Mouse (Mus musculus): ENCODE measurements around the gene Tmod3. TPM values are rescaled to one million over a fixed set of nuclear protein-coding genes. Genes with fewer than 3 reads are reported as not detected.
A peak's percentile ranks its signal among the peaks of the same experiment; 100 is the strongest.

The Tmod3 gene
- total and polyA plus RNA-seq, 2 experiments = 4.8 to 20.8 TPM

DNA sequence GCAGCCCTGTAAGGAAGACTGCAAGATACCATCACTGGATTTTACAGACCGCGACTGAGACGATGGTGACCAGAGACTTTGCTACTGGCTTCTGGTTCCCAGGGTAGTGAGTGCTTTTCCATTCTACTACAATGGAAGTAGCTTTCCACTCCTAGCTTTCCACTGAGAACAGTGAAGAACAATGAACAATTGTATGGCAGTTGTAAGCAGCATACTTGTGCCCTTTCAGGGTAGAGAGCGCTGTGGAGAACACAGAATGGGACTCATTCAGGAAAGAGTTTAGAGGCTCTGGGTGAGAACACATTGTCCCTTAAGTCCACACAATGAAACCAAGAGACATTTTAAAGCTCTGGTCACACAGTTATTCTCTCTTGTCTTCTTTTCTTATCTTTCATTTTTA is 38.1 kb upstream of the Tmod3 start:
- Histone ChIP-seq H3K27me3 (ENCODE audit: control insufficient read depth, insufficient read depth, low read length) (no peaks in the 10 kb centered on the region), H3K4me1 (ENCODE audit: control insufficient read depth, insufficient read depth, low read length) (no peaks in the 10 kb centered on the region), H3K9ac (ENCODE audit: low read depth, low read length) (no peak overlapping the region), H3K4me3 (ENCODE audit: insufficient read depth, low read depth, low read length) (no peak overlapping the region), H3K36me3 (ENCODE audit: control insufficient read depth, insufficient read depth, low read length) (no peaks in the 10 kb centered on the region), H3K79me2 (ENCODE audit: control insufficient read depth, insufficient read depth, low read length) (no peaks in the 10 kb centered on the region), H3K27ac (replicated peaks; ENCODE audit: insufficient read depth, low read depth, low read length) (no peak overlapping the region)
- no peak for DNase-seq (ENCODE audit: extremely low read depth, low read depth, low spot score)
- TF ChIP-seq CTCF (IDR thresholded peaks at IDR 0.05; ENCODE audit: low read depth, low read length) = no peak
- no peak for TF ChIP-seq POLR2A (IDR thresholded peaks at IDR 0.05; ENCODE audit: extremely low read depth, insufficient read depth, low read length)
- WGBS = 88% methylated on average over 4 of the region's 4 CpGs

DNA sequence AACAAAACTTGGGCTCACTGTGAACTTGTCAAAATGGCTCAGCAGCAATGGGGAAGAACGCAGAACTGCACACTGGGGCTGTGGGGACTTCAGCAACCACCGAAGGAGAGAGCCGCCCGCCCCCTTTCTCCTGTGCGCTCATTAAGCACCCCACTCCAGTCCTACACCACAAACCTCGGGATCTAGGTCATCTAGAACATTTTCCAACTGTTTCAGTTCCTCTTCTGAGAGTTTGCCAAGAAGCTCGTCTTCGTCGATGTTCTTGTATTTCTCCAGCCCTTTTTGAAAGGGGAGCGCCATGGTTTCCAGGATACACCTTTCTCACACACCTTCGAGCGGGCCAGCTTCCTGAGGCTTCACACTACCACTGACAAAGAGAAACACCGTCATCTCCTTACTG is 37.6 kb upstream of the Tmod3 start:
- TF ChIP-seq CTCF (IDR thresholded peaks at IDR 0.05; ENCODE audit: low read depth, low read length) (no peak), POLR2A (IDR thresholded peaks at IDR 0.05; ENCODE audit: extremely low read depth, insufficient read depth, low read length) (no peak)
- DNase-seq (ENCODE audit: extremely low read depth, low read depth, low spot score) = no peak
- H3K4me1 ChIP-seq (ENCODE audit: control insufficient read depth, insufficient read depth, low read length) = no peaks in the 10 kb centered on the region
- H3K9ac ChIP-seq (ENCODE audit: low read depth, low read length) = no peak overlapping the region
- H3K36me3 ChIP-seq (ENCODE audit: control insufficient read depth, insufficient read depth, low read length) = no peaks in the 10 kb centered on the region
- H3K79me2 ChIP-seq (ENCODE audit: control insufficient read depth, insufficient read depth, low read length) = no peaks in the 10 kb centered on the region
- 81% methylated on average over 13 of the region's 13 CpGs for WGBS
- H3K27me3 ChIP-seq (ENCODE audit: control insufficient read depth, insufficient read depth, low read length) = no peaks in the 10 kb centered on the region
- H3K4me3 ChIP-seq (ENCODE audit: insufficient read depth, low read depth, low read length) = no peak overlapping the region
- H3K27ac ChIP-seq (replicated peaks; ENCODE audit: insufficient read depth, low read depth, low read length) = no peak overlapping the region

DNA sequence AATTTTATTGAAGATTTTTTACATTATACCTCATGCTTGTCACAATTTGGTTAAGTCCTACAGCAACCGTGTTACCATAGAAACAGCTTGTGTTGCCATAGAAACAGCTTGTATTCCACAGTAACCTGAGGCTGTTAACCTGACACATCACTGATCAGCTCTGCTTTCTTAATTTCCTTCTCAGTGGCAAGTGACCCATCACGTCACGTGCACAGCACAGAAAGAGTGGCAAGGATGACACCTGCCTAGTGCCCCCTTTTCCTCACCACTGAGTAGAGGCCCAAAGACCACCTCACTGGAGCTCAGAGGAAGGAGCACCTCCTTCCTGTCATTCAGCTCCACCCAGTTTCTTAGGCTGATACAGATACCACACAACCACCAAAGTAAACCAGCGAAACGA is 34.0 kb upstream of the Tmod3 start:
- Histone ChIP-seq H3K27ac (replicated peaks; ENCODE audit: insufficient read depth, low read depth, low read length) (no peak overlapping the region), H3K9ac (ENCODE audit: low read depth, low read length) (no peak overlapping the region), H3K4me3 (ENCODE audit: insufficient read depth, low read depth, low read length) (no peak overlapping the region), H3K27me3 (ENCODE audit: control insufficient read depth, insufficient read depth, low read length) (no peaks in the 10 kb centered on the region), H3K79me2 (ENCODE audit: control insufficient read depth, insufficient read depth, low read length) (no peaks in the 10 kb centered on the region), H3K4me1 (ENCODE audit: control insufficient read depth, insufficient read depth, low read length) (no peaks in the 10 kb centered on the region), H3K36me3 (ENCODE audit: control insufficient read depth, insufficient read depth, low read length) (no peaks in the 10 kb centered on the region)
- WGBS = 88% methylated on average over 5 of the region's 5 CpGs
- TF ChIP-seq POLR2A (IDR thresholded peaks at IDR 0.05; ENCODE audit: extremely low read depth, insufficient read depth, low read length) = no peak
- TF ChIP-seq CTCF (IDR thresholded peaks at IDR 0.05; ENCODE audit: low read depth, low read length) = no peak
- DNase-seq (ENCODE audit: extremely low read depth, low read depth, low spot score) = no peak

DNA sequence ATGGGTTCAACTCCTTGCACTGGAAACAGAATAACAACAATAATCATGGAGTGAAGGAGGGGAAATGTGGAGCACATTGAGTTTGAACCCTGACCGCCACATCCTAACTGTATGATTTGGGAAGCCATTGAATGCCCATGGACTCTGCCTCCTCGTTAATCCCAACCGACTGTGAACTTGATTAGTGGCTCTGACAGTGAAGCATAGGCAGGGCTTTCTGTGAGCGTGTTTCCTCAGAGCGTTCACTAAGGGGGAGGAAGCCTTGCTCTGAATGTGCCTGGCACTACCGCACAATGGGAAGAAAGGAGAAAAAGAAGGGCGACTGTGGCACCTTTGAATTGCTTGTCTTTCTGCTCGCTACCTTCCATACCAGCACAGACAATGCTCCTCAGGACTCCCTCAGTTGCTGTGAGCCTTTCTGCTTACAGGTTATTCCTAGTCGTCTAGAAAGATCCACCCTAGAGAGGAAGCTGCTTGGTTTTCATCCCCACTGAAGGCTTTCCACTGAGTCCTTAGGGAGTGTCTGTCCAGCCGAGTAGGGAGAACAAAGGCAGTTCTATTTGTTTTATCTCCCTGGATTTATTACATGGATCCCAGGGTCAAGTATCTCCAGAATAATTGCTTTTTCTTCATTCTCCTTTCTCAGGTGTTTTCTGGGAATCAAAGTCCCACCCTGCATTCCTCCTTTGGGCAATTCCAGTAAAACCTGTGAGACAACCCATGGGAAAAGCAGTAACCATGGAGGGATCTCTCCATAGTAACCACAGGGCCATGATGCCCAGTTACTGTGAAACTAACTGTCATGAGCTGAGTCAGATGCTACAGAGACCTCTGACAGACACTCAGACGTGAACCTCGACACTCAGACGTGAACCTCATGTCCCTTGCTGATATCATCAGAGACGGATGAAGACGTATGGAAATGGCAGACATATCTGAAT is 30.7 kb upstream of the Tmod3 start:
- TF ChIP-seq POLR2A (IDR thresholded peaks at IDR 0.05; ENCODE audit: extremely low read depth, insufficient read depth, low read length) (no peak), CTCF (IDR thresholded peaks at IDR 0.05; ENCODE audit: low read depth, low read length) (no peak)
- Histone ChIP-seq H3K27ac (replicated peaks; ENCODE audit: insufficient read depth, low read depth, low read length) (no peak overlapping the region), H3K79me2 (ENCODE audit: control insufficient read depth, insufficient read depth, low read length) (no peaks in the 10 kb centered on the region), H3K4me1 (ENCODE audit: control insufficient read depth, insufficient read depth, low read length) (no peaks in the 10 kb centered on the region), H3K27me3 (ENCODE audit: control insufficient read depth, insufficient read depth, low read length) (no peaks in the 10 kb centered on the region), H3K36me3 (ENCODE audit: control insufficient read depth, insufficient read depth, low read length) (no peaks in the 10 kb centered on the region), H3K9ac (ENCODE audit: low read depth, low read length) (no peak overlapping the region), H3K4me3 (ENCODE audit: insufficient read depth, low read depth, low read length) (no peak overlapping the region)
- WGBS = 86% methylated on average over 15 of the region's 15 CpGs
- no peak for DNase-seq (ENCODE audit: extremely low read depth, low read depth, low spot score)

DNA sequence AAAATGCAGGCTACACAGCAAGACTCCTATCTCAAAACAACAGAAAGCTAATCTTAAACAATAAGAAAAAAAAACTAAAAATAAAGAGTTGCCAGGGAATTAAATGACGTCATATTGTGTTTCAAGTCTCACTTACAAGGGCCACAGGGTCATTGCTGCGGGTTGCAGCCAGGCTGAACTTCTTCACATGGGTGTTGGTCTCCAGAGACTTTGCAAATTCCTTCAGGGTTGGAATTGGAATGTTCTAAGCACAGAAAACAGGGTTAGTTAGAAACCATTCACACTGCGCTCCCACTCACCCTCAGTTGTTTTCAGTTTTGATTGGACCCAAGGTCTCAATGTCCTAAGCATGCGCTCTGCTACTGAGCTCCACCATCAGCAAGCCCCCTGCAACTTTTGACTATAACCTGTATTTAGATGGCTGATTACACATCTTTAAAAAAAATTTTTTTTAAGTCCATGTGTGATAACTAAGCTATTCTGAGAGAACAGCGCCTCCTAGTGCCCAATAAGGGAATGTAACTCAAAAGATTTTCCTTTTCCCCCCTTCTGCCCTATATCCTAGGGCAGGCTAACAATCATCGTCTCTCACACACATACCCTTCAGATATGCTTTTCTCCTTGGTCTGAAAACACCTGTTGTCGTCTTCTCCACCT is 22.4 kb upstream of the Tmod3 start:
- peak; percentile 29 for DNase-seq (ENCODE audit: extremely low read depth, low read depth, low spot score)

More for the DNA sequence above, 22.4 kb upstream of the Tmod3 start:
- no peak overlapping the region for H3K4me3 ChIP-seq (ENCODE audit: insufficient read depth, low read depth, low read length)
- no peaks in the 10 kb centered on the region for H3K4me1 ChIP-seq (ENCODE audit: control insufficient read depth, insufficient read depth, low read length)
- no peak overlapping the region for H3K27ac ChIP-seq (replicated peaks; ENCODE audit: insufficient read depth, low read depth, low read length)
- no peak overlapping the region for H3K9ac ChIP-seq (ENCODE audit: low read depth, low read length)
- no peaks in the 10 kb centered on the region for H3K36me3 ChIP-seq (ENCODE audit: control insufficient read depth, insufficient read depth, low read length)
- no peaks in the 10 kb centered on the region for H3K27me3 ChIP-seq (ENCODE audit: control insufficient read depth, insufficient read depth, low read length)
- no peak for TF ChIP-seq POLR2A (IDR thresholded peaks at IDR 0.05; ENCODE audit: extremely low read depth, insufficient read depth, low read length)
- TF ChIP-seq CTCF (IDR thresholded peaks at IDR 0.05; ENCODE audit: low read depth, low read length) = peak; percentile 37; the same call in 1 of the 2 replicates
- H3K79me2 ChIP-seq (ENCODE audit: control insufficient read depth, insufficient read depth, low read length) = no peaks in the 10 kb centered on the region
- 43% methylated on average over 7 of the region's 7 CpGs for WGBS

All from liver, adult 2 months (tissue).